Mouse (Mus musculus): ENCODE measurements around the gene Cd101. TPM values are rescaled to one million over a fixed set of nuclear protein-coding genes. Genes with fewer than 3 reads are reported as not detected.
A peak's percentile ranks its signal among the peaks of the same experiment; 100 is the strongest.

The Cd101 gene
- total RNA-seq, 2 experiments from 2014 or later, result 0.28 to 0.37 TPM

DNA sequence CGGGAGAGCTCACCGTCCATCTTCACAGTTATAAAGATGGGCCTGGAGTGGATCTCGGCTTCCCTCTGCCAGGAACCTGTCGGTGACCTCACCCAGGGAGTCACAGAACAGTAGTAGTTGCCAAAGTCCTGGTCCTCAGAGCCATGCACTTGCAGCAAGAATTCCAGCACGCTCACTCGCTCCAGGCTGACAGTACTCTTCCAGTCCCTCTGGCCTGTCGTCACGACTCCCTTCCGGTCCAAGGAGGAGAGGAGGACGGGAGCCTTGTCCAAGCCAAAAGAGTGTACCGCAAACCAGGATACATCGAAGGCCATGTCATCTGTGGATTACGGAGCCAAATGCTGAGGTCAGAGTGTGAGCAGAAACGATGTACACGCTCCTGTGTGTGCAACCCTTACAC is 16.1 kb upstream of the Cd101 start:
- no peak for DNase-seq (ENCODE audit: extremely low spot score in 1 of 2, low spot score in 1 of 2)

DNA sequence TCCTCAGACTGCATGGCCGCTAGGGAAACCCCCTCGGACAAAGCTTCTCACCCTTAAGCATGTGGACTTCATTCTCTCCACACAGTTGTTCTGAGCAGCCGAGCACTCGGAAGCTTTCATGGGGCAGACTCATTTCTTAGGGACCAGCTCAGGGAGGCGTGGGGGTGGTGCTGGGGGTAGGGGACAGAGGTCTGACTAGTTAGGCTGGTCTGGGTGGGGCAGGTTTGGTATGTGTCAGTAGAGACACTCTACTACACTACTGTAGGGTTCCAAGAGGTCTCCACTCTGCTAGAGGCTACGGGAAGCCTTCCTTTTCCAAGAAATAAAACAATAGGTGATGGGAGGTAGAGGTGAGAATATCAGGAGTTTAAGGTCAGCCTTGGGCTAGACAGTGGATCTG is 15.3 kb upstream of the Cd101 start:
- no peak for DNase-seq (ENCODE audit: extremely low spot score in 1 of 2, low spot score in 1 of 2)

DNA sequence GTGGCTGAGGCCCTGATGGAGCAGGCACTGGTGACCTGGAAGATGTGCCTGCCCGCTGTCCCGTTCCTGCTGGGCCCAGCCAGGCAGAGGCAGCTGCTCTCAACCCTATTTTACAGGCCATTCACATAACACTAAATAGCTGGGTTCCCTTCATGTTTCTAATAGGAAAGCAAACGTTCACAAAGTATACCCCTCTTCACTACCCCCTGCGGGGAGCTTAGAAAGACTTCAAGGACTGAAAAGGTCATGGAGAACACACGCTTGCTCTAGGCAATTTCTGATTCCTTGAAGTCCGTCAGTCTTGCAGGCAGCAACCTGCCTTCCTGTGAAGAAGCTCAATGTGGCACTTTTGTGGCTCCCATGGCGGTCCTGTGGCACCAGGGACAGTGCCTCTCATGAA is 12.6 kb upstream of the Cd101 start:
- no peak for DNase-seq (ENCODE audit: extremely low spot score in 1 of 2, low spot score in 1 of 2)

DNA sequence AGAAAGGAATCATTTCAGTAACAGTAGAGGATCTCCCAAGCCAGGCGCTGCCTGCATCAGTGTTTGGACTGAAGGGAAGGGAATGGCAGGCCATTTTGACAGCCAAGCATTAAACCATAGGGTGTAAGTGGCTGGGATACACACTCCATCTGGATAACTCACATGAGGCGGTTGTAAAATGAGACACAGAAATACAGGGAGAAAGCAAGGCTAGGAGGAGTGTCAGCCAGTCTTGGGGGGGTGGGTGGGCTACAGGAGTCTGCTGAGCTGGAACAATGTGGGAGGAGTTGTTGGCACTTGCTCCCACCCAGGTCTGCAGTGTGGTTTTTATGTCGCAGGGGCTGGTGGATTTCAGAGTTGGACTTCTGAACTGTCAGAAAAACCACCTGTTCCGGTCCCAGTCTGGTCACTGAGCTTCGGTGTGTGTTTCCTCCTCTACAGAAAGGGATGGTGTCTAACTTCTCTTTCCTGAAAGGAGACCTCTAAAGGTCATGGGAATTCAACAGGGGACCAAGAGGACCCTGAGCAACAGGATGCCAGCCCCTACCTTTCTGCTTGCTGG is 8.7 kb upstream of the Cd101 start:
- no peak for DNase-seq (ENCODE audit: extremely low spot score in 1 of 2, low spot score in 1 of 2)

DNA sequence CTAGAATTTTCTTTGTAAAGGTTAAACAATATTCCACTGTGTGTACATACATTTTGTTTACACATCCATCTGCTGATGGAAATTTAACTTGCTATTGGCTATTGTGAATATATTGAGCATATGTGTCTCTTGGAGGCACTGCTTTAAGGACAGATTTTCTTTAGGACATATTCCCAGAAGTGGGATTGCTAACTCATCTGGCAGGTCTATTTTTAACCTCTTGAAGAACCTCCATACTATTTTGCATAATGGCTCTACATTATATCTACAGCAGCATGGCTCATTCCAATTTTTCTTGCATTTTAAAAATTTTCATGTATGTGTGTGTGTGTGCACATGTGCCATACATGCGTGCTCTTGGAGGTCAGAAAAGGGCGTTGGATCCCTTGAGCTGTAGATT is 6.6 kb upstream of the Cd101 start:
- DNase-seq (ENCODE audit: extremely low spot score in 1 of 2, low spot score in 1 of 2), result no peak

DNA sequence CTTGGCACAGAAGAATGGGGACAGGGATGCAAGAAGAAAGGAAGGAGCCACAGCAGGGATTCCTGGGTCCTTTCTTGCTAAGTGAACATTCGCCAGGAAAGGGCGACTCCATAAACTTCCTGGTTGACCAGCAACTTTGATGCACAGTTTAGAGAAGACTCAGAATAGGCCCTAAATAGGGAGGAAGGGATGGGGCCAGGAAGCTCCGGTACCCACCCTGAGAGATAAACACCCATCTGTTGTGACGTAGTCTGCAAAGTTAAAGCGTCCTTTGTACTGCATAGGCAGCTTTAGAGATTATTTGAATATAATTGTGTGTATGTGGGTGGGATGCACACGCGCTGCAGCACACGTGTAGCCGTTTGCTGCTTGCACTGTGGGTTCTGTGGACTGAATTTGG is 5.2 kb upstream of the Cd101 start:
- no peak for DNase-seq (ENCODE audit: extremely low spot score in 1 of 2, low spot score in 1 of 2)

DNA sequence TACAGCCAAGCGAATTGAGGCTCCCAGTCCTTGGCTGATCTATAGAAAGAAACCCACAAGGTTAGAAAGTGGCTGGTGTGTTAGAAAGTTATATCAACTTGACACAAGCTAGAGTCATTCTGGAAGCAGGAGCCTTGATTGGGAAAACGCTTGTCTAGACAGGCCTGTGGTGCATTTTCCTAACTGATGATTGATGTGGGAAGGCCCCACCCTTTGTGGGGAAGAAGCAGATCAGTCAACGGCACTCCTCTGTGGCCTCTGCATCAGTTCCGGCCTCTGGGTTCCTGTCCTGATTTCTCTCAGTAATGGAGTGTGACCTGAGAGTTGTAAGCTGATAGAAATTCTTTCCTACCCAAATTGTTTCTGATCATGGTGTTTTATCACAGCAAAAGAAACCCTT is 4.3 kb upstream of the Cd101 start:
- DNase-seq (ENCODE audit: extremely low spot score in 1 of 2, low spot score in 1 of 2), result no peak

DNA sequence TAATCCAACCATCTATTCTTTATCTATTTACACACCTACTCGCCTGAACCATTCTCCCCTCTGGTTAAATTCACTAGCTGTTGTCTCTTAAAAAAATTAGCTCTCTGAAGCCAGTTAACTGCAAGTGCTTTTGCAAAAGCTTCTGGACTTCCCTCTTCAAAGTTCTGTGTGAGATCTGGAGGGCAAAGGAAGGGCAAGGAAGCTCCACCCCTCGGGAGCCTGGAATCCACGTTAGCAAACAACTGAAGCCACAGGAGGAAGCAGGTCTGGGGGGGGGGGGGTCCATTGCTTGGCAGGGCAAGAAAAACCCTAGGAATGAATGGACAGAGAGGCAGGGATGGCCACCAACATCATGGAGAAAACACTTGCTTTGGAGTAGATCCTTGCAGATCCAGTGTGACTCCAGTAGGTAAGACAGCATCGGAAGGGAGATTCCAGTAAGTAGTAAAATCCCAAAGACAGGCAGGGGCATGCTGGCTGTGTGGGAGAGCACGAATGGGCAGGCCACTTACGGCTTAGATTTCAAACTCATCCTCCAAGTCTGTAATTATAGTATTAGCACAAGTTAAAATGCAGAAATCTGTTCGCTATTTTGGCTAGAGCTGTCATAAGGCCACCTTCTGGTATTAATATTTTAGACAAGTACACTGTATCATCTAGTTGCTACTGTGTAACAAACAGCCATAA is 2.2 kb upstream of the Cd101 start:
- DNase-seq (ENCODE audit: extremely low spot score in 1 of 2, low spot score in 1 of 2), result no peak

DNA sequence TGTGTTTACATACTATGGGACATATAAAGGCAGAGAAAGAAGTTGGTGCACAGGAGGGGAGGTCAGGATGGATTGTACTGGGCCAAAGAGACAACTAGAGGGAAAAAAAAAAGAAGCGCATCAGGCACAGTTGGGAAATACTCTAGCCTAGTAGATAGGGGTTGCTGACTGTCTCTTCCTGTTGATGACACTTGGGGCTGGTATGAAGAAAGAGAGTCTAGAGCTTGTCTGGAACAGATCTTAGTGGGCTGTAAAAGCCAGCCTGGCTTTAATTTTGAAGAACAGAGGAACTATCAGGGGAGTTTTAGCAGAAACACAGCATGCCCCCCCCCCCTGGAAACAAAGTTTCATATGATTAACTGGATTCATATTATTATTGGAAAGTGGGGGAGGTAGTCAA is 1.3 kb upstream of the Cd101 start:
- DNase-seq (ENCODE audit: extremely low spot score in 1 of 2, low spot score in 1 of 2), result no peak

DNA sequence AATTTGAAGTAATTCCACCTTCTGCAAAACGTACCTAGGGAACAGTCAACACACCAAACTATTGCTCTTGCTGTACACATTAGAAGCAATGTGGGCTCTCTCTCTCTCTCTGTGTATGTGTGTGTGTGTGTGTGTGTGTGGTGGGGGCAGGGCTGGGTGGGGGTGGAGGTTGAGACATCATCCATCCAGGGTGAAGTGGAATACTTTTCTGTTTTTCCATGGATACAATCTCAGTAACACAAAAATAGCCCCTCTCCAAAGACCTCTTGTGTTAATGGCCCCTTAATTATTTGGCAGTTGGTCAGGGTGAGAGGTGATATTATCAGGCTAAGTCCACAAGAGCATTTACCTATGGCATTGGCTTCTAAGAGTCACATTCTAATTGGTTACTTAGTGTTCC is 2.6 kb downstream of the Cd101 start:
- no peak for DNase-seq (ENCODE audit: extremely low spot score in 1 of 2, low spot score in 1 of 2)

DNA sequence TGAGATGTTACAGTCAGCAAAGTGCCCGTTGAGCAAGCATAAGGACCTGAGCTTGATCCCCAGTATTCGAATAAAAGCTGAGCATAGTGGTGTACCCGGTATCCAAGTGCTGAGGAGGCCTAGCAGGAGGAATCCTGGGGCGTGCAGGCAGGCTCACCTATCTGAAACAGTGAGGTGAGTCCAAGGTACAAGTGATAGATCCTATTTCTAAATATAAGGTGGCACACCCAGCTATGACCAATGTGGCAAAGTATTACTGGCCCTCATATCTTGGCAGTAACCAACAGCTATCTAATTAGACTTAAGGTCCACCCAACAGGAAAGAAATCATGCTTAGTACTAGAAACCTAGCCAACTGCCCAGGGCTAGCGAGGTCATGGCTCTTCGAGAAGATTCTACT is 6.4 kb downstream of the Cd101 start:
- no peak for DNase-seq (ENCODE audit: extremely low spot score in 1 of 2, low spot score in 1 of 2)

DNA sequence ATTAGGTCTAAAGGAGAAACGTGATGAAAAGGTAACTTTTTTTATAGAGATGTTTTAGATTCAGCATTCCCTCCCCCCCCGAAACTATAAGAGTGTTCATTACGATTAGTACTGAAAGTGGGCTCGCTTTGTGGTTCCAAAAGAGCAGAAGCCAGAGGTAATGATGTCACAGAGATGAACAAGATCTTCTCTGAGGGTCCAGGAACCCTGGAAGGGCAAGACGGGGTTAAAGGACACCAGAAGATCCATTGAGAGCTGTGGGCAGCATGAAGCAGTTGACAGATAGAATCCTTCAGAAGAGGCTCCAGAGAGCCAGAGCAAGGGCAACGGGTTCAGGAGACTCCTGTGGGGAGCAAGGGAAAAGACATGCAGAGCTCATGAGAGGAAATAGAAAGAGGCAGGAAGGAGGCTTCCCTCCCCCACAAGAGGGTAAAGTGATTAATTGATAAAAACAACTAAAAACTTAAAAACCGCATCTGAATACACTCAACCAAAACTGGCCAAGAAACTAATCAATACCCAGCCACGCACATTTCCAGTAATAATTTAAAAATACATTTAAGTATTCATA is 7.8 kb downstream of the Cd101 start:
- no peak for DNase-seq (ENCODE audit: extremely low spot score in 1 of 2, low spot score in 1 of 2)

DNA sequence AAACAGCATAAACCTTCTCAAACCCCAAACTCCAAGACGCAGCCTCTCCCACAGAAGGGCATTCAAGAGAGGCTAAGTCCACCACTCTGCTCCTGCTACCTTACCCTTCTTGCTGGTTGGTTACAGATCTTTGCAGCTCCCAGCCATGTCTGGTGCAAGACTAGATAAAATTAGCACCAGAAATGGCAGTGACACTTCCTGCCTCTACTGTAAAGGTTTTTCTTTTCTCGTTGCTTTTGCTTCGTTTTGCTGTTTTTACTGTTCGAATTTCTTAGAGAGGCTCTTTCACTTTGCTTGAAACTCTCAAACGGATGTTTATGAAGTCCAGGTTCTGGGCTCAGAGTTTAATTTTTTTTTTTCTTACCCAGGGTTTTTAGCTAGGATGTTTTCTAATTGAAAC is 8.3 kb downstream of the Cd101 start:
- no peak for DNase-seq (ENCODE audit: extremely low spot score in 1 of 2, low spot score in 1 of 2)

DNA sequence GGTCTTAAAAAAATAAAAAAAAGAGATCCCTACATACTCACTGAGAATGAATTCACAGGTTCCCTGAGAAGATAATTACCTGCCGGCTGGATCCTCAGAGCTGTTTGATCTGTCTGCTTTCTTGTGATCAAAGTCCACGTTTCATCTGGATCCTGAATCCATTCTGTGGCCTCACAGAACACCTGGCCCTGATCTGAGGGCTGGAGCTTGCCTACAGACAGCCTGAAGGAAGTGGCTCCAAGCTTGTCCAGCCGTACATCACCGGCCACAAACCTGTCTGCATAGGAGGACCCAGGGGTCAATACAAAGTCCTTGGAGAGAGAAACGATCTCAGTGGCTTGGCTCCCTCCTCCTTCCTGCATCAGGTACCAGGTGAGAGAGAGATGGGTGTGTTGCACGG is 10.9 kb downstream of the Cd101 start:
- DNase-seq (ENCODE audit: extremely low spot score in 1 of 2, low spot score in 1 of 2), result no peak

DNA sequence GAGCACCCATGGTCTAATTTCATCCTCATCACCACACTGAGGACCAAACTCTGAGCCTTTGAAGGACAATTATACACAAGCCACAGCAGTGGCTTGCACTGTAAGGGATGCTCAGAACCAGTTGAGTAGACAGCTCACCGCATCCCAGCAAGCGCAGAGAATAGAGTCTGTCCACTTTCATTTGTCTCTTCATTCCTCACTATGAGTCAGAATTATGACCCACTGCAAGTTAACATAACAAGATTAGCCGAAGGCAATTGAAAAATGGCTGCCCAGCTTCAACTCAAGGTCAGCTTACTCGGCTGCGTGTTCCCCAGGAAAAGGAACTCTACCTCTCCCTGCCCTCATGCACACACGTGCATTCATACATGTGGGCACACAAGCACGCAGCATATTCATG is 13.3 kb downstream of the Cd101 start:
- no peak for DNase-seq (ENCODE audit: extremely low spot score in 1 of 2, low spot score in 1 of 2)

DNA sequence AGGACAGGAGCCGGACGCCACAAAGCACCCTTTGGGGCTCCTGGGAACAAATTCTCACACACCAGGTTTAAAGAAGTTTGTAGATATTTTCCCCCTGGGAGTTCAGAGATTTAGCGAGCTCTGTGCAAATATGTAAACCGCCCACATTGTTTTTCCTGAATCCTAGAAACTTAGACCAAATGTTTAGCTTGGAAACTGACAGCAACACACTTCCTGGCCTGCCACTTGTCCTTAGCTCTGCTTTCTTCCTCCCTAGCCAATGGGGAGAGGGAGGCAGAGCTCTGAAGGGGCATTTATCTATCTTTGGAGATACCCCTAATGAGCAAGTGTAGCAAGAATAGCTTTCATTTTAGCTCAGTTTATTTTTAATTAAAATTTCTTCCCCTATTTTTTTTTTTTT is 14.1 kb downstream of the Cd101 start:
- DNase-seq (ENCODE audit: extremely low spot score in 1 of 2, low spot score in 1 of 2), result no peak

DNA sequence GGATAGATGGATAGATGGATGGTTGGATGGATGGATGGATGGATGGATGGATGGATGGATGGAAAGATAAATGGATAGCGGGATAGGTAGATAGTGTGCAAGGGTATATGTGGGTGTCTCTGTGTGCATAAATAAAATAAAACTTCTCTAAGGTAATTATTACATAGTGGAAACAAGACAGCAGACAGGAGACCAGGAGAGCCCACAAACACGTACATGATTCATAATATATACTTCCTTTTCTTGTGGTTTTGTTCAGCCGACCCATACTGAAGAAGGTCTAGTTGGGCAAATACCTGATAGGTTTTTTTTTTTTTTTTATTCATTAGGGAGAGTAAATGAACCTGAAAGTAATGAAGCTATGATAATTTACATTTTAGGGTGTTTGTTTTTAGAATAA is 15.8 kb downstream of the Cd101 start:
- no peak for DNase-seq (ENCODE audit: extremely low spot score in 1 of 2, low spot score in 1 of 2)

DNA sequence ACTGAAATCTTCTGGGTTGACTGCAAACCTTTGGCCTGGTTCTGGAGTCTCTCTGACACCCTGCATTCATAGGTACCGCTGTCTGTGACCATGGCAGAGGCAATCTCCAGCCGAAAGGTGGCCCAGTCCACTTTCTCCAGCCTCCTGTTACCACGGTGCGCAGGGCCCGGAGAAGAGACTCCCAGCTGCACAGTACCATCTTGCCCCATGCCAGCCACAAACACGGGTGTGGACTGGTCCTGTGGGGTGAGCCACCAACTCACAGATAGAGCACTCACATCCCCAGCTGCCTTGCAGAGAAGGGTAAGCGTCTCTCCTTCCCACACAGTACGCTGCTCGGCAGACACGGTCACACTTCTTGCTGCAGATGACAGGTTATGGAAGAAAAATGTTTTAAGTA is 16.4 kb downstream of the Cd101 start:
- DNase-seq (ENCODE audit: extremely low spot score in 1 of 2, low spot score in 1 of 2), result no peak

DNA sequence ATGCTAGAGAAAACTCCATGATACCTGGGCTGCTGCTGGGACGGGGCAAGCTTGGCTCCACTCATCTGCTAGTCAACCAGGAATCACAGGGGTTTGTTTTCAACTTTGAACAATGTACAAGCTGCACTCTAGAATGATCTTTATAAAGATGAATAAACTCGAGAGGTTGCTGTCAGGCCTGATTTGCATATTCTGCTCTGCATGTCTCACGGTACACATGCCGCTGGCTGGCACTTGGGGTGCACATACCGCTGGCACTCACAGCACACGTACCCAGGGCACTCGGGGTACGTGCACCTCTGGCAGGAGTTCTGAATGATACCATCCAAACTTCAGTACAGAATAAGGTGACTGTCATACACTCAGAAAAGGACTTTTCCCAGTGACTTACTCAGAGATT is 16.8 kb downstream of the Cd101 start:
- no peak for DNase-seq (ENCODE audit: extremely low spot score in 1 of 2, low spot score in 1 of 2)

DNA sequence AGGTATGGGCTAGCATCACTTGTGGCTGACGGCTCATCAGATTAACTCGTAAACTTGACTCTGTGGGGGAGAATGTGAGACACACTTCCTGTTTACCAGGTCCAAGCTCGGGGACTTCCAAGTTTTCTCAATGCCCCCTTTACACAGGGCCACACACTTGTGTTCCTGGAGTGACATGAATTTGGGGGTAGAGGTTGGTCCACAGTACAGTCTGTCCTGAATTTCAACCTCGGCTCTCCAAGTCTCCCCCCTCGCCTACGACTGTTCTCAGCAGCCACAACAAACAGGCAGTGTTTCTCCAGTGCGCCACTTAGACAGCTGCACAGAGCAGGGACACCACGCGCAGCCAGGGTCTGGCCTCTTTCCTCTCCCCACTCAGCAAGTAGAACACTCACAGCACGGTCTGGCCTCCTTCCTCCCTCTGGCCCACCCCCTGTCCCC is 17.2 kb downstream of the Cd101 start:
- peak in 1 of 2 experiments; percentile 29 for DNase-seq (ENCODE audit: extremely low spot score in 1 of 2, low spot score in 1 of 2)

DNA sequence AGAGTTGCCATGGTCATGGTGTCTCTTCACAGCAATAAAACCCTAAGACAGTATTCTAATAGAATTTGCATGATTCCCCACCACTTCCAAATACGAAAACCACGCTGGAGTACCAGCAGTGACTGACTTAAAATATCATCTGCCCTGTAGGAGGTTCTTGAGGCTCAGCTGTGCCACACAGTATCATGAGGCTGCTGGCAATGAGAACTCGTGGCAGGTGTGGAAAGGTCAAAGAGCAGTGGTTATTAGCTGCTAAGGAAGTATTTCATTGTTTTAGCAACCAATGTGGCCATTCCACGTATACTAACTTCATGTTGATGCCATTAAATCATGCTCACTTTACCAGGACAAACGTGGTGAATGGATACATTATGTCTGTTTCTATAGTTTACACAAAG is 18.2 kb downstream of the Cd101 start:
- no peak for DNase-seq (ENCODE audit: extremely low spot score in 1 of 2, low spot score in 1 of 2)

DNA sequence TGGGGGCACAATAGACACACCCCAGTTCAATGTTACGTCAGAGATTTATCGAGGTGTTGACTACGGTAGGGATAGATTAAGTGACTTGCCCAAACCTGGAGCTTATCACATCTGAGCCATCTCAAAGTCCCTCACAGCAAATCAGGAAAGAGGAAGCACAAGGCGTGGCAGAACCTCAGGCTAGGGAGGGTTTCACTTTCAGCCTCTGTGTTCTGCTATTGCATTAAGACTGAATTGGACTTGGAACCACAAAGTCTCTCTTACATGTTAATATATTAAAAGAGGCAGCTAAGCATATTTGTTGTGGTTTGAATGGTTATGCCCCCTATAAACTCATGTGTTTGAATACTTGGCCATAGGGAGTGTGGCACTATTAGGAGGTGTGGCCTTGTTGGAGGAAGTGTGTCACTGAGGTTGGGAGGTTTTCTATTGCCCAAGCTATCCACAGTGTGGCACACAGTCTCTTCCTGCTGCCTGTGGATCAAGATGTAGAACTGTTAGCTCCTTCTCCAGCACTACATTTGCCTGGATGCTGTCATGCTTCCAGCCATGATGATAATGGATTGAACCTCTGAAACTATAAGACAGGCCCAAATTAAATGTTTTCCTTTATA is 18.7 kb downstream of the Cd101 start:
- no peak for DNase-seq (ENCODE audit: extremely low spot score in 1 of 2, low spot score in 1 of 2)
